Mouse (Mus musculus) lung, postnatal 0 days (tissue): ENCODE data around the gene Pou2f1. TPM values are rescaled to one million over a fixed set of nuclear protein-coding genes. Genes with fewer than 3 reads are reported as not detected.

Experiments
- ATAC-seq: fragments of 200-750 bp; cut with Nextera tagmentation; 2 replicates; pipeline ENCODE4 v1.8.0; 2017; ENCODE audit warnings: moderate library complexity
- DNase-seq: peaks from one replicate; pipeline ENCODE4 v3.0.0-alpha.2; 2016; ENCODE audit warnings: low spot score
- H3K27ac ChIP-seq: fragments of 300-500 bp; sonication (generic); 2 replicates; pipeline ENCODE4 v1.5.1; 2014; ENCODE audit warnings: antibody characterized with exemption, mild to moderate bottlenecking, low read length, mixed read lengths
- H3K27me3 ChIP-seq: fragments of 300-500 bp; sonication (generic); replicated peaks from 2 replicates; pipeline ENCODE4 v1.6.1; 2014; ENCODE audit warnings: low read length, mixed read lengths; ENCODE audit not compliant: insufficient read depth
- H3K36me3 ChIP-seq: fragments of 300-500 bp; sonication (generic); 2 replicates; pipeline ENCODE4 v1.6.1; 2014; ENCODE audit warnings: low read length, mixed read lengths; ENCODE audit not compliant: insufficient read depth
- H3K4me1 ChIP-seq: fragments of 300-500 bp; sonication (generic); 2 replicates; pipeline ENCODE4 v1.6.1; 2014; ENCODE audit warnings: antibody characterized with exemption, low read depth, low read length, mixed read lengths; ENCODE audit not compliant: insufficient read depth
- H3K4me2 ChIP-seq: fragments of 300-500 bp; sonication (generic); replicated peaks from 2 replicates; pipeline ENCODE4 v1.6.1; 2014; ENCODE audit warnings: low read depth, mild to moderate bottlenecking, low read length, moderate library complexity, mixed read lengths
- H3K4me3 ChIP-seq: fragments of 300-500 bp; sonication (generic); 2 replicates; pipeline ENCODE4 v1.5.1; 2014; ENCODE audit warnings: low read depth, low read length
- H3K9ac ChIP-seq: fragments of 300-500 bp; sonication (generic); replicated peaks from 2 replicates; pipeline ENCODE4 v1.6.1; 2014; ENCODE audit warnings: low read depth, mild to moderate bottlenecking
- H3K9me3 ChIP-seq: fragments of 300-500 bp; sonication (generic); 2 replicates; pipeline ENCODE4 v1.6.1; 2016; ENCODE audit warnings: low read length, mixed read lengths
- CTCF ChIP-seq: IDR thresholded peaks from 2 replicates; pipeline ENCODE4 v1.5.1; 2016; ENCODE audit warnings: antibody characterized with exemption, mild to moderate bottlenecking
- EP300 ChIP-seq: IDR thresholded peaks from 2 replicates; pipeline ENCODE4 v1.6.1; 2016; ENCODE audit warnings: antibody characterized with exemption, mild to moderate bottlenecking, control low read depth
- WGBS: fragments of 180-500 bp; shearing (Covaris S2); extraction: QIAGEN DNeasy Blood & Tissue Kit; methylation state at CpG from one replicate; pipeline ENCODE4 v1.1.7; 2014; 5-methylcytosine and 5-hydroxymethylcytosine counted together
- polyA plus RNA-seq: library from polyadenylated mRNA; unstranded; fragments of >200 nt; fragmentation: Nextera tagmentation; extraction: Ambion mirVana; gene quantifications from 2 replicates; pipeline ENCODE4 v1.2.1, GENCODE M21; 2015

Gene Pou2f1
- polyA plus RNA-seq, 1 experiment from 2014 or later = 7.9 TPM

DNA sequence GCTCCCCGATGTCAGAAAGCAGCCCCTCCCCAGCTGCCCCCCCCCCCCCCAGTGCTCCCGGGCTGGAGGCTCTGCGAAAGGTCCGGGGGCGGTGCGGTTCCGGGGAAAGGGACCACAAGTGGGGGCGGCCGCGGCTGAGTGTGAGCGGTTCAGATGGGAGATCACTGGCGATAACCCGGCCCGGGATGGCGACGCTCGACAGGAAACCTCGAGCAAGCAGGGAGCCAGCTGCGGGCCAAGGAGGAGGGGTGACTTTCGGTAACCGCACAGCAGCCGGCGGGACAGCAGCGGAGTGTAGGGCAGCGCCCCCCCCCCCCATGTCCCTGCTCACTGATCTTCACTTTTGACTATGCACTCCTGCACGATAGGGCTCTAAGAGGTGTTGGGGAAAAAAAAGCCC is 157.5 kb downstream of the Pou2f1 start:
- ATAC-seq = peak; percentile 41
- Histone ChIP-seq H3K27ac (no peak overlapping the region), H3K27me3 (peaks cover 16% of the 10 kb centered on the region; the same call in 1 of the 2 replicates), H3K4me2 (peak overlapping the region; percentile 100), H3K9me3 (no peaks in the 10 kb centered on the region), H3K4me1 (peaks cover 7% of the 10 kb centered on the region; the same call in 1 of the 2 replicates), H3K9ac (peak overlapping the region; percentile 36; the same call in 1 of the 2 replicates), H3K36me3 (no peaks in the 10 kb centered on the region), H3K4me3 (peak overlapping the region; percentile 57)
- WGBS = 0% methylated on average over 21 of the region's 26 CpGs
- TF ChIP-seq EP300 (no peak), CTCF (no peak)
- DNase-seq = peak; percentile 29

DNA sequence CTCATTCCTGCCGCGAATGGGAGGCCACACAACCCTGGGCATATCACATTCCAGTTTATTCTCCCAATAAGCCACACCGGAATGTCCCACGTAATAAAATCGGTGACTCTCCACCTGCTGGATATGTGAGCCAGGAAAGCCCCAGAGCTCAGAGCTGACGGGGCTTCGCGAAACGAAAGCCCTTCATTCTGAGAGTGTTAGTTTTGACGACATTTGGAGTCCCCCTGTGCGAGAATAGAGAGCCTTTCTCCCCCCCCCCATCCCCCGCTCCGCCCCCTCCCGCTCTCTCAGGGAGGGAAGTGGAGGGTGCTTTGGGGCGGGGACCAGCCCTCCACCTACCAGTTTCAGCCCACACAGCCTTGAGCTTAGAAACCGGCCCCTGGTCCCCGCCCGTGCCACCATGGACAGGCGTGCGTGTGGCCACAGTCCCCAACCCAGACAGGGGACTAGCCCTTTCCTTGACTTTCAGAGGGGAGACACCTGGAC is 158.0 kb downstream of the Pou2f1 start:
- Histone ChIP-seq H3K4me3 (peak overlapping the region; percentile 57), H3K36me3 (no peaks in the 10 kb centered on the region), H3K27ac (no peak overlapping the region), H3K9ac (peak overlapping the region; percentile 36; the same call in 1 of the 2 replicates), H3K9me3 (no peaks in the 10 kb centered on the region), H3K27me3 (peaks cover 16% of the 10 kb centered on the region; the same call in 1 of the 2 replicates), H3K4me2 (peak overlapping the region; percentile 100), H3K4me1 (peaks cover 6% of the 10 kb centered on the region; the same call in 1 of the 2 replicates)
- ATAC-seq (peak; percentile 58), DNase-seq (peak; percentile 28)
- TF ChIP-seq EP300 (no peak), CTCF (no peak)
- 3% methylated on average over 15 of the region's 20 CpGs for whole genome bisulfite sequencing

DNA sequence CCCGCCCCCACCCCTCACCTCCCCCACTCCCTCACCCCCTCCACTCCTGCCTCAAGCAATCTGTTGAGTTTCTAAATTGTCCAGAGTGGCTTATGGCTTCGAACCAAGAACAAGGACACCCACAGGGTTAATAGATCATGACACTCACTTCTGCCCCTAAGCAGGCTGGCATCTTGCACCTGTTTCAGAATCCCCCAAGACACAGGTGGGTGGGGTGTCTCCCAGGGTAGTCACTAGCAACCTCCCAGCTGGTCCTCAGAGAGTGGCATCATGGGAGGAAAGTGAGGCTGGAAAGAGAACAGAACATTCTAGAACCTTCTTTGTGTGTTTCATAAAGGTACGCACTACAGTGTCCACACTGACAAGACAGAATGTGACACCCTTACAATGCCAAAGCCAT is 158.9 kb downstream of the Pou2f1 start:
- no peak overlapping the region for H3K9ac ChIP-seq
- H3K36me3 ChIP-seq = no peaks in the 10 kb centered on the region
- H3K4me1 ChIP-seq = peaks cover 5% of the 10 kb centered on the region; the same call in 1 of the 2 replicates
- no peak overlapping the region for H3K4me3 ChIP-seq
- peaks cover 16% of the 10 kb centered on the region; the same call in 1 of the 2 replicates for H3K27me3 ChIP-seq
- ATAC-seq (no peak), DNase-seq (no peak)
- TF ChIP-seq EP300 = no peak
- no peak for TF ChIP-seq CTCF
- H3K27ac ChIP-seq = no peak overlapping the region
- H3K4me2 ChIP-seq = no peak overlapping the region
- WGBS = 70% methylated on average over 3 of the region's 3 CpGs
- no peaks in the 10 kb centered on the region for H3K9me3 ChIP-seq

DNA sequence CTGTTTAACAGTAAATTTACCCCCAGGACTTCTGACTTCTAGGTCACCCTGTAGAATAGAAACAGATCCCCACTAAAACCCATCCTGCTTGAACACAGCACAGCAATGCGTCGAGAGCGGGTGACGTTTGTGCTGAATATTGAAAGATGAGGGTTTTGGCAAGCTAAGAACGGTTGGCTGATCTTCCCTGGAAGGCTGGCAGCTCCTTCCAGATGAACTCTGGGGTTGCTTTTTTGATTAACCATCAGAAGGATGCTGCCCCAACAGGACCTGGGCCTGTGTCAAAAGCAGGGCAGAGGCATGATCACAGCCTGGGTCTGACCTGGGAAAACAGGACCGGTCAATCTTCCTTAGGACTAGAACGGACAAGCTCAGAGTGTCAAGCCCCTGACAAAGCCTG is 160.3 kb downstream of the Pou2f1 start:
- H3K27me3 ChIP-seq = peaks cover 16% of the 10 kb centered on the region; the same call in 1 of the 2 replicates
- 86% methylated on average over 7 of the region's 7 CpGs for WGBS
- H3K4me1 ChIP-seq = peaks cover 5% of the 10 kb centered on the region
- no peak overlapping the region for H3K9ac ChIP-seq
- no peak overlapping the region for H3K27ac ChIP-seq
- ATAC-seq = no peak
- no peak for TF ChIP-seq CTCF
- DNase-seq = no peak
- no peak overlapping the region for H3K4me2 ChIP-seq
- no peaks in the 10 kb centered on the region for H3K36me3 ChIP-seq
- H3K4me3 ChIP-seq = no peak overlapping the region
- H3K9me3 ChIP-seq = no peaks in the 10 kb centered on the region

DNA sequence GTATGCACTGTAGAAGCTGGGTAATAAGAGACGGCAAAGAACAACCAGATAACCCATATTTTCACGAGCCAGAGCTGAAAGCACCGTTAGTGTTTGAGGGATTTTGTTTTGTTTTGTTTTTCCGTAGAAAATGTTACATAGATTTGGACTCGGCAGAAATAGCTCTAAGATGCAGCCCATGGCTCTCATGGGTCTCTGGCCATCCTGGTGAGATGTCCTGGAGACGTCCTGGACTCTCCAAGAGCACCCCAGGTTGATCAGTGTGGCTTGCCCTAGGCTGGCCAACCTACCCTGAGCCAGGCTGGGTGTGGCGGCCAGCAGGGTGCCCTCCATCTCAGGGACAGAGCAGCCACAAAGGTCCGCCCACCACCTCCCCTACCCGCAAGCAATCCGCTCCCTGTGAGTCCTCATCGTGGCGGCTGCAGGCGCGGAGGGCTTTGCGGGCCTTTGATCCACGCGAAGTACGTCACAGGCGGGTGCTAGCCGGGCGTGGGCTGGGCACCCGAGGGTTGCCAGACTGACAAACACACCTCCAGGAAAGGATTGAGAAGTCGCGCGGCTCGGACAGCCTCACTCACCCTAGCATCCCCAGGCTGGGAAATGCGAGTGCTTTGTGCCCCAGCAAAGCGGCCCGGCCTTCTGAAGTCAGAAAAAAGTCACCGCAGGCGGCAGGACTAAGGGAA is 161.8 kb downstream of the Pou2f1 start:
- Histone ChIP-seq H3K9me3 (no peaks in the 10 kb centered on the region), H3K27me3 (peaks cover 13% of the 10 kb centered on the region; the same call in 1 of the 2 replicates), H3K4me1 (peaks cover 5% of the 10 kb centered on the region), H3K36me3 (no peaks in the 10 kb centered on the region), H3K4me2 (peak overlapping the region; percentile 48), H3K9ac (no peak overlapping the region), H3K27ac (no peak overlapping the region), H3K4me3 (peak overlapping the region; percentile 23; the same call in 1 of the 2 replicates)
- 18% methylated on average over 31 of the region's 31 CpGs for WGBS
- TF ChIP-seq CTCF (no peak), EP300 (no peak)
- 0 out of 2 replicates have a peak, but pooled peaks have one; percentile 8 for ATAC-seq
- no peak for DNase-seq

DNA sequence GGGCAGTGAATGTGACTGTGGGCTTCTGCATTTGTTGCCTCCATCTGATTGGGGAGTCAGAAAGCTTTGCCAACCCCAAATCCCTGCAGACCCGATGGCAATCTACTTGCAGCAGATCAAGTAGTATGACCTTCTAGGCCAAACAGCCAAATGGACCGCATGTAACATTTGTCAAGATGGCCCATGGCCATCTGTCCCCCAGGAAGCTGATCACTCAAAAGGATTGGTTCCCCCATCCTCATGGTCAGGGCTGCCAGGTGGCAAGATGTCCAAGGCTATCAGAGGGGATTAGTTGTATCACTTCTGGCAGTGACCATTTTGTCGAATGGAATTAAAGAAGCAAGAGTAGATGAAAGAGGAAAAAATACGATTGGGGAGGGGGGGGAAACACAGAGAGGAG is 163.3 kb downstream of the Pou2f1 start:
- TF ChIP-seq CTCF = no peak
- no peak for TF ChIP-seq EP300
- H3K4me3 ChIP-seq = no peak overlapping the region
- peaks cover 7% of the 10 kb centered on the region; the same call in 1 of the 2 replicates for H3K27me3 ChIP-seq
- ATAC-seq (no peak), DNase-seq (no peak)
- H3K27ac ChIP-seq = no peak overlapping the region
- H3K9ac ChIP-seq = no peak overlapping the region
- no peak overlapping the region for H3K4me2 ChIP-seq
- 79% methylated on average over 4 of the region's 4 CpGs for WGBS
- H3K9me3 ChIP-seq = no peaks in the 10 kb centered on the region
- no peaks in the 10 kb centered on the region for H3K36me3 ChIP-seq
- H3K4me1 ChIP-seq = peaks cover 5% of the 10 kb centered on the region
